Mouse (Mus musculus) midbrain, embryonic 12.5 days (tissue): ENCODE results near the gene Gpr3. TPM values are rescaled to one million over a fixed set of nuclear protein-coding genes. Genes with fewer than 3 reads are reported as not detected.

Source experiments
- ATAC-seq: fragments of 200-750 bp; cut with Nextera tagmentation; 2 replicates; pipeline ENCODE4 v1.8.0; 2017; ENCODE audit warnings: low read depth, moderate TSS enrichment, moderate library complexity; ENCODE audit not compliant: low FRiP score
- H3K27ac ChIP-seq: fragments of 300-500 bp; sonication (generic); replicated peaks from 2 replicates; pipeline ENCODE4 v1.5.1; 2016; ENCODE audit warnings: mild to moderate bottlenecking
- H3K27me3 ChIP-seq: fragments of 300-500 bp; sonication (generic); 2 replicates; pipeline ENCODE4 v1.6.1; 2016; ENCODE audit warnings: mild to moderate bottlenecking
- H3K36me3 ChIP-seq: fragments of 300-500 bp; sonication (generic); 2 replicates; pipeline ENCODE4 v1.6.1; 2016
- H3K4me1 ChIP-seq: fragments of 300-500 bp; sonication (generic); 2 replicates; pipeline ENCODE4 v1.6.1; 2016
- H3K4me2 ChIP-seq: fragments of 300-500 bp; sonication (generic); replicated peaks from 2 replicates; pipeline ENCODE4 v1.6.1; 2016; ENCODE audit warnings: mild to moderate bottlenecking, moderate library complexity
- H3K4me3 ChIP-seq: fragments of 300-500 bp; sonication (generic); 2 replicates; pipeline ENCODE4 v1.5.1; 2016; ENCODE audit warnings: mild to moderate bottlenecking
- H3K9ac ChIP-seq: fragments of 300-500 bp; sonication (generic); replicated peaks from 2 replicates; pipeline ENCODE4 v1.6.1; 2016; ENCODE audit warnings: mild to moderate bottlenecking, moderate library complexity
- H3K9me3 ChIP-seq: fragments of 300-500 bp; sonication (generic); 2 replicates; pipeline ENCODE4 v1.6.1; 2016; ENCODE audit warnings: mild to moderate bottlenecking
- WGBS: fragments of 180-500 bp; shearing (Covaris S2); methylation state at CpG from one replicate; pipeline ENCODE4 v1.1.7; 2016; 5-methylcytosine and 5-hydroxymethylcytosine counted together
- polyA plus RNA-seq: library from polyadenylated mRNA; unstranded; fragments of >200 nt; fragmentation: Nextera tagmentation; extraction: Ambion mirVana; gene quantifications from 2 replicates; pipeline ENCODE4 v1.2.1, GENCODE M21; 2016

Gene Gpr3
- polyA plus RNA-seq, 1 experiment from 2014 or later: 0.40 TPM

- Histone ChIP-seq H3K4me1 (peaks cover 31% of the 10 kb centered on the region), H3K4me3 (no peak overlapping the region), H3K27me3 (peaks cover 43% of the 10 kb centered on the region), H3K36me3 (no peaks in the 10 kb centered on the region), H3K9ac (no peak overlapping the region), H3K4me2 (no peak overlapping the region), H3K9me3 (no peaks in the 10 kb centered on the region), H3K27ac (no peak overlapping the region)
- no peak for ATAC-seq
- WGBS: 3% methylated on average over 11 of the region's 11 CpGs
These were observed 3.0 kb downstream of the Gpr3 start for GRCm38 (mm10) chr4:133209366-133209765.

- no peak overlapping the region for H3K4me3 ChIP-seq
- 42% methylated on average over 7 of the region's 7 CpGs for WGBS
- no peaks in the 10 kb centered on the region; the same call in 1 of the 2 replicates for H3K27me3 ChIP-seq
- H3K9me3 ChIP-seq: no peaks in the 10 kb centered on the region
- no peak overlapping the region for H3K9ac ChIP-seq
- peak overlapping the region; percentile 43 for H3K27ac ChIP-seq
- H3K4me1 ChIP-seq: peaks cover 33% of the 10 kb centered on the region
- no peak overlapping the region for H3K4me2 ChIP-seq
- no peak for ATAC-seq
- H3K36me3 ChIP-seq: no peaks in the 10 kb centered on the region
These were observed 8.0 kb downstream of the Gpr3 start for GRCm38 (mm10) chr4:133204379-133204778.

GRCm38 (mm10) chr4:133203591-133203990, 8.7 kb downstream of the Gpr3 start:
- no peaks in the 10 kb centered on the region for H3K36me3 ChIP-seq
- no peaks in the 10 kb centered on the region for H3K9me3 ChIP-seq
- H3K27me3 ChIP-seq: no peaks in the 10 kb centered on the region
- H3K27ac ChIP-seq: no peak overlapping the region
- 81% methylated on average over 3 of the region's 3 CpGs for WGBS
- no peak overlapping the region for H3K9ac ChIP-seq
- H3K4me3 ChIP-seq: no peak overlapping the region
- H3K4me1 ChIP-seq: peaks cover 39% of the 10 kb centered on the region
- ATAC-seq: no peak
- H3K4me2 ChIP-seq: no peak overlapping the region

- H3K9me3 ChIP-seq: no peaks in the 10 kb centered on the region
- 95% methylated on average over 3 of the region's 3 CpGs for WGBS
- no peaks in the 10 kb centered on the region for H3K27me3 ChIP-seq
- H3K9ac ChIP-seq: no peak overlapping the region
- no peak overlapping the region for H3K4me2 ChIP-seq
- H3K36me3 ChIP-seq: no peaks in the 10 kb centered on the region
- ATAC-seq: no peak
- no peak overlapping the region for H3K4me3 ChIP-seq
- H3K4me1 ChIP-seq: peaks cover 53% of the 10 kb centered on the region
- no peak overlapping the region for H3K27ac ChIP-seq
These were observed 10.1 kb downstream of the Gpr3 start for GRCm38 (mm10) chr4:133202254-133202653.

GRCm38 (mm10) chr4:133201006-133201771, 11.1 kb downstream of the Gpr3 start:
- Histone ChIP-seq H3K27ac (0 out of 2 replicates have a peak overlapping the region, but pooled peaks have one; percentile 8), H3K4me2 (no peak overlapping the region), H3K4me1 (peaks cover 63% of the 10 kb centered on the region), H3K9ac (no peak overlapping the region; the same call in 1 of the 2 replicates), H3K27me3 (no peaks in the 10 kb centered on the region), H3K9me3 (no peaks in the 10 kb centered on the region), H3K36me3 (peaks cover 3% of the 10 kb centered on the region), H3K4me3 (no peak overlapping the region)
- 76% methylated on average over 8 of the region's 8 CpGs for WGBS
- ATAC-seq: no peak

- peaks cover 67% of the 10 kb centered on the region for H3K4me1 ChIP-seq
These were observed 12.0 kb downstream of the Gpr3 start for GRCm38 (mm10) chr4:133200343-133200742.

GRCm38 (mm10) chr4:133199743-133200142, 12.6 kb downstream of the Gpr3 start:
- H3K27me3 ChIP-seq: no peaks in the 10 kb centered on the region
- WGBS: 76% methylated on average over 6 of the region's 6 CpGs
- ATAC-seq: no peak
- no peak overlapping the region for H3K4me2 ChIP-seq
- H3K27ac ChIP-seq: peak overlapping the region; percentile 8; the same call in 1 of the 2 replicates
- H3K4me3 ChIP-seq: no peak overlapping the region
- H3K36me3 ChIP-seq: peaks cover 14% of the 10 kb centered on the region
- peaks cover 63% of the 10 kb centered on the region for H3K4me1 ChIP-seq
- no peak overlapping the region for H3K9ac ChIP-seq
- no peaks in the 10 kb centered on the region for H3K9me3 ChIP-seq

More at GRCm38 (mm10) chr4:133200343-133200742, 12.0 kb downstream of the Gpr3 start:
- no peak overlapping the region for H3K9ac ChIP-seq
- peak overlapping the region; percentile 8; the same call in 1 of the 2 replicates for H3K27ac ChIP-seq
- H3K36me3 ChIP-seq: peaks cover 11% of the 10 kb centered on the region
- no peaks in the 10 kb centered on the region for H3K27me3 ChIP-seq
- ATAC-seq: no peak
- no peak overlapping the region for H3K4me3 ChIP-seq
- 55% methylated on average over 21 of the region's 21 CpGs for WGBS
- H3K9me3 ChIP-seq: no peaks in the 10 kb centered on the region
- no peak overlapping the region for H3K4me2 ChIP-seq

- peak overlapping the region; percentile 82 for H3K27ac ChIP-seq
- ATAC-seq: peak; percentile 57
- no peak overlapping the region for H3K4me3 ChIP-seq
- H3K9me3 ChIP-seq: no peaks in the 10 kb centered on the region
- peak overlapping the region; percentile 8; the same call in 1 of the 2 replicates for H3K9ac ChIP-seq
- 0 out of 2 replicates have a peak overlapping the region, but pooled peaks have one; percentile 1 for H3K4me2 ChIP-seq
- peaks cover 55% of the 10 kb centered on the region for H3K4me1 ChIP-seq
- WGBS: 13% methylated on average over 19 of the region's 19 CpGs
- peaks cover 22% of the 10 kb centered on the region for H3K36me3 ChIP-seq
- H3K27me3 ChIP-seq: no peaks in the 10 kb centered on the region
These were observed 13.8 kb downstream of the Gpr3 start for GRCm38 (mm10) chr4:133198337-133199180.

GRCm38 (mm10) chr4:133197801-133198286, 14.5 kb downstream of the Gpr3 start:
- peaks cover 54% of the 10 kb centered on the region for H3K4me1 ChIP-seq
- no peaks in the 10 kb centered on the region for H3K9me3 ChIP-seq
- ATAC-seq: peak; percentile 63
- H3K27me3 ChIP-seq: no peaks in the 10 kb centered on the region
- H3K9ac ChIP-seq: peak overlapping the region; percentile 8; the same call in 1 of the 2 replicates
- peaks cover 30% of the 10 kb centered on the region for H3K36me3 ChIP-seq
- peak overlapping the region; percentile 82 for H3K27ac ChIP-seq
- no peak overlapping the region for H3K4me3 ChIP-seq
- no peak overlapping the region for H3K4me2 ChIP-seq
- 15% methylated on average over 13 of the region's 13 CpGs for WGBS

- no peak overlapping the region for H3K4me3 ChIP-seq
- peaks cover 54% of the 10 kb centered on the region for H3K4me1 ChIP-seq
- H3K27ac ChIP-seq: peak overlapping the region; percentile 82
- H3K9me3 ChIP-seq: no peaks in the 10 kb centered on the region
- peak overlapping the region; percentile 8; the same call in 1 of the 2 replicates for H3K9ac ChIP-seq
- peaks cover 34% of the 10 kb centered on the region for H3K36me3 ChIP-seq
- no peaks in the 10 kb centered on the region for H3K27me3 ChIP-seq
- no peak for ATAC-seq
- 11% methylated on average over 5 of the region's 5 CpGs for WGBS
- no peak overlapping the region for H3K4me2 ChIP-seq
These were observed 15.0 kb downstream of the Gpr3 start for GRCm38 (mm10) chr4:133197355-133197754.

GRCm38 (mm10) chr4:133196852-133197251, 15.5 kb downstream of the Gpr3 start:
- H3K4me3 ChIP-seq: no peak overlapping the region
- H3K27me3 ChIP-seq: no peaks in the 10 kb centered on the region
- H3K9ac ChIP-seq: 0 out of 2 replicates have a peak overlapping the region, but pooled peaks have one; percentile 11
- ATAC-seq: no peak
- H3K4me1 ChIP-seq: peaks cover 54% of the 10 kb centered on the region
- 23% methylated on average over 7 of the region's 7 CpGs for WGBS
- peak overlapping the region; percentile 82 for H3K27ac ChIP-seq
- no peaks in the 10 kb centered on the region for H3K9me3 ChIP-seq
- no peak overlapping the region for H3K4me2 ChIP-seq
- H3K36me3 ChIP-seq: peaks cover 39% of the 10 kb centered on the region
